Mouse (Mus musculus): ENCODE data around the gene Homez. TPM values are rescaled to one million over a fixed set of nuclear protein-coding genes. Genes with fewer than 3 reads are reported as not detected.

Homez gene
- polyA plus RNA-seq, 1 experiment from 2014 or later = 19.7 TPM

DNA sequence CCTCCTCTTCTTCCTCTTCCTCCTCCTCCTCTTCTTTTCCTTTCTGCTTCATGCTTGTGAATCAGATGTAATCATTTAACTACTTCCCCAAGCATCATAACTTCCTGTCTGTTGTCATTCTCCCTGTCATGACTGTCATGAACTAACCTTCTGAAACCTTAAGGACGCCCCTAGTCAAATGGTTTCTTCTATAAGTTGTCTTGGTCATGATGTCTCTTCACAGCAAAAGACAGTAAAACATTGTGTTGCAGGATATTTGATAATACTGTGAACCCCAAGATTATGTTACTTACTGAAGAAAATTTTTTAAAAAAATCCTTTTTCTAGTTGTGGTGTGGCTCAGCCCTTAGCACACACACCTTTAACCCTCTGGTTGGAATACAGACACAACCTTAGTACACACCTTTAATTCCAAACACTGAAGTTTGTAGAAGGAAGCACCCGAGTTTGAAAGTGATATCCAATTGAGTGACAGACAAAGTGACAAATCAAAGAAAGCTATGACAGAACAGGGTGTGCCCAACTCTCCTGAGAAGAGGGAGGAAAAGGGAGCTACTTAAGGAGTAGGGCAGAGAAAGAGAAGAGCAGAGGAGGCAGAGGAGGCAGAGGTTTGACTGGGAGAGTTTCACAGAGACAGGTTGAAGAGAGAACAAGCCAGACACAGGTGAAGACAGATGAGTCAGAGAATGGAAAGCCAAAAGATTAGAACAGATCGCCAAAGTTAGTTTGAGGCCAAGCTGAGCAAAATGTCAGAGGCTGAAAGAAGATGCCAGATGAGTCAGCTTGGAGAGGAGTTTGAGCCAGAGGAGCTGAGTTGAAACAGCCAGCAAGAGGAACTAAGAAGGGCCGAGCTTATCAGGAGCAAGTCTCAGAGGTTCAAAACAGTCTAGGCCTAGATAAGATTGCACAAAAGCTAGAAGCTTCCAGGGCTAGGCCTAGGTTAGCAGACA is 61.8 kb downstream of the Homez start:
- no peaks in the 10 kb centered on the region for H3K4me1 ChIP-seq (replicated peaks)
- H3K9me3 ChIP-seq = no peaks in the 10 kb centered on the region
- no peak for DNase-seq (ENCODE audit: low spot score)
- H3K27ac ChIP-seq = no peak overlapping the region
- no peak overlapping the region for H3K4me3 ChIP-seq
- no peaks in the 10 kb centered on the region for H3K36me3 ChIP-seq
- no peaks in the 10 kb centered on the region for H3K27me3 ChIP-seq (ENCODE audit: insufficient read depth, poor library complexity, severe bottlenecking)
- WGBS = 77% methylated on average over 4 of the region's 4 CpGs

DNA sequence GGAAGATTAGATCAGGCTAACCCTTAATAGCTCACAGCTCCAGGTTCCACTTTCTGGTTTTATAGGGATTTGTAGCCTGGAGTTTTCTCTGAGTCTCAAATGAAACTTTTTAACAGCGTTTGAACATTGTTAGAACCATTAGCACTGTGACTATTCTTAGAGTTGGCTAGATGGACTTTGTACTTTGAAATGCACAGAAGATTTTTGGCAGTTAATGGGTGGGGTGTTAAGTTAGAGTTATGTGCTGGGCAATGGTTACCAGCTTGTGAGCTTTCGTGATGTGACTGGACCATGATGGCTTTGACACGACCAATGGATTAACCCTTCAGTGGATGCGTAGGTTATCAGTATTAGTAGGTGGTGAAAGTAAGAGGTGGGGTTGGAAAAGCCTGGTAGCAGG is 64.6 kb downstream of the Homez start:
- H3K4me3 ChIP-seq = no peak overlapping the region
- WGBS = 86% methylated on average over 4 of the region's 4 CpGs
- no peaks in the 10 kb centered on the region for H3K9me3 ChIP-seq
- H3K27me3 ChIP-seq (ENCODE audit: insufficient read depth, poor library complexity, severe bottlenecking) = no peaks in the 10 kb centered on the region
- H3K27ac ChIP-seq = no peak overlapping the region
- no peaks in the 10 kb centered on the region for H3K36me3 ChIP-seq
- no peaks in the 10 kb centered on the region for H3K4me1 ChIP-seq (replicated peaks)
- DNase-seq (ENCODE audit: low spot score) = no peak

Other genes starting within 250 kb of the Homez start
- gene Psmb11, start 249.5 kb downstream of the Homez start, polyA plus RNA-seq (2016; fragmentation: Nextera tagmentation; extraction: Ambion mirVana) = 0.04 and 0.16 TPM in 2 replicates
- not detected in 2 replicates for gene Gm17606, start 230.0 kb downstream of the Homez start, polyA plus RNA-seq (2016; fragmentation: Nextera tagmentation; extraction: Ambion mirVana)
- 4.5 and 7.1 TPM in 2 replicates for gene Cdh24, start 229.6 kb downstream of the Homez start, polyA plus RNA-seq (2016; fragmentation: Nextera tagmentation; extraction: Ambion mirVana)
- gene 1700123O20Rik, start 184.7 kb downstream of the Homez start, polyA plus RNA-seq (2016; fragmentation: Nextera tagmentation; extraction: Ambion mirVana) = 108 and 116 TPM in 2 replicates
- gene Acin1, start 184.0 kb downstream of the Homez start, polyA plus RNA-seq (2016; fragmentation: Nextera tagmentation; extraction: Ambion mirVana) = 130 and 147 TPM in 2 replicates
- gene Gm29776, start 172.1 kb downstream of the Homez start, polyA plus RNA-seq (2016; fragmentation: Nextera tagmentation; extraction: Ambion mirVana) = 0.14 TPM in 2 replicates
- not detected in 2 replicates for gene Cebpe, start 158.8 kb downstream of the Homez start, polyA plus RNA-seq (2016; fragmentation: Nextera tagmentation; extraction: Ambion mirVana)
- gene Slc7a8, start 89.0 kb downstream of the Homez start, polyA plus RNA-seq (2016; fragmentation: Nextera tagmentation; extraction: Ambion mirVana) = 1.8 and 3.5 TPM in 2 replicates
- gene Rnf212b, start 56.8 kb downstream of the Homez start, polyA plus RNA-seq (2016; fragmentation: Nextera tagmentation; extraction: Ambion mirVana) = not detected in 2 replicates
- gene Ppp1r3e, start 6.6 kb upstream of the Homez start, polyA plus RNA-seq (2016; fragmentation: Nextera tagmentation; extraction: Ambion mirVana) = 0.38 and 0.44 TPM in 2 replicates
- gene Bcl2l2, start 12.4 kb upstream of the Homez start, polyA plus RNA-seq (2016; fragmentation: Nextera tagmentation; extraction: Ambion mirVana) = 2.2 and 3.0 TPM in 2 replicates
- gene Gm20521, start 12.5 kb upstream of the Homez start, polyA plus RNA-seq (2016; fragmentation: Nextera tagmentation; extraction: Ambion mirVana) = 0.29 TPM in 1 of 2 replicates, not detected in the other
- 160 TPM in 2 replicates for gene Pabpn1, start 21.5 kb upstream of the Homez start, polyA plus RNA-seq (2016; fragmentation: Nextera tagmentation; extraction: Ambion mirVana)
- 45.2 and 62.5 TPM in 2 replicates for gene Slc22a17, start 42.2 kb upstream of the Homez start, polyA plus RNA-seq (2016; fragmentation: Nextera tagmentation; extraction: Ambion mirVana)
- 36.5 and 40.0 TPM in 2 replicates for gene Efs, start 55.2 kb upstream of the Homez start, polyA plus RNA-seq (2016; fragmentation: Nextera tagmentation; extraction: Ambion mirVana)
- gene Il25, start 61.7 kb upstream of the Homez start, polyA plus RNA-seq (2016; fragmentation: Nextera tagmentation; extraction: Ambion mirVana) = 0.24 TPM in 1 of 2 replicates, not detected in the other
- gene Cmtm5, start 65.3 kb upstream of the Homez start, polyA plus RNA-seq (2016; fragmentation: Nextera tagmentation; extraction: Ambion mirVana) = 0.78 and 2.9 TPM in 2 replicates
- gene Myh6, start 96.0 kb upstream of the Homez start, polyA plus RNA-seq (2016; fragmentation: Nextera tagmentation; extraction: Ambion mirVana) = 0.63 and 1.9 TPM in 2 replicates
- gene Gm17428, start 106.0 kb upstream of the Homez start, polyA plus RNA-seq (2016; fragmentation: Nextera tagmentation; extraction: Ambion mirVana) = not detected in 2 replicates
- gene Myh7, start 123.7 kb upstream of the Homez start, polyA plus RNA-seq (2016; fragmentation: Nextera tagmentation; extraction: Ambion mirVana) = 0.16 and 4.6 TPM in 2 replicates
- gene Ngdn, start 144.5 kb upstream of the Homez start, polyA plus RNA-seq (2016; fragmentation: Nextera tagmentation; extraction: Ambion mirVana) = 73.5 and 85.9 TPM in 2 replicates
- gene Zfhx2, start 221.4 kb upstream of the Homez start, polyA plus RNA-seq (2016; fragmentation: Nextera tagmentation; extraction: Ambion mirVana) = 8.8 and 17.7 TPM in 2 replicates
- gene Thtpa, start 223.8 kb upstream of the Homez start, polyA plus RNA-seq (2016; fragmentation: Nextera tagmentation; extraction: Ambion mirVana) = 24.4 and 26.1 TPM in 2 replicates
- gene Ap1g2, start 235.6 kb upstream of the Homez start, polyA plus RNA-seq (2016; fragmentation: Nextera tagmentation; extraction: Ambion mirVana) = 14.5 and 16.3 TPM in 2 replicates
- gene Jph4, start 246.0 kb upstream of the Homez start, polyA plus RNA-seq (2016; fragmentation: Nextera tagmentation; extraction: Ambion mirVana) = 0.75 and 1.7 TPM in 2 replicates